Mouse (Mus musculus): ENCODE measurements at regions not wholly inside any gene's neighbourhood (a gene's known extent, or its start where the extent isn't known, plus 50 kb on each side); places are given as distances from the start of the nearest gene placed in this dataset.

GRCm38 (mm10) chr2:84217116-84217515 lies 208.1 kb downstream of the Calcrl start:
- TF ChIP-seq POLR2A (IDR thresholded peaks at IDR 0.05; ENCODE audit: control insufficient read depth, low read depth, low read length) (no peak), CTCF (IDR thresholded peaks at IDR 0.05; ENCODE audit: control insufficient read depth, insufficient read depth, insufficient replicate concordance, low read depth, low read length) (no peak)
- no peaks in the 10 kb centered on the region for H3K4me1 ChIP-seq (ENCODE audit: control insufficient read depth, insufficient read depth, low read length)
- no peaks in the 10 kb centered on the region for H3K36me3 ChIP-seq (ENCODE audit: control insufficient read depth, insufficient read depth, low read length)
- H3K4me3 ChIP-seq (ENCODE audit: control insufficient read depth, low read depth, low read length), result no peak overlapping the region
- H3K27me3 ChIP-seq (ENCODE audit: control insufficient read depth, insufficient read depth, low read length), result no peaks in the 10 kb centered on the region
- no peak overlapping the region for H3K27ac ChIP-seq (ENCODE audit: control insufficient read depth, insufficient read depth, low read depth, low read length)

GRCm38 (mm10) chr2:84222049-84222448 lies 203.2 kb downstream of the Calcrl start:
- Histone ChIP-seq H3K27me3 (ENCODE audit: control insufficient read depth, insufficient read depth, low read length) (no peaks in the 10 kb centered on the region), H3K27ac (ENCODE audit: control insufficient read depth, insufficient read depth, low read depth, low read length) (no peak overlapping the region), H3K36me3 (ENCODE audit: control insufficient read depth, insufficient read depth, low read length) (no peaks in the 10 kb centered on the region), H3K4me3 (ENCODE audit: control insufficient read depth, low read depth, low read length) (no peak overlapping the region), H3K4me1 (ENCODE audit: control insufficient read depth, insufficient read depth, low read length) (no peaks in the 10 kb centered on the region)
- TF ChIP-seq CTCF (IDR thresholded peaks at IDR 0.05; ENCODE audit: control insufficient read depth, insufficient read depth, insufficient replicate concordance, low read depth, low read length) (no peak), POLR2A (IDR thresholded peaks at IDR 0.05; ENCODE audit: control insufficient read depth, low read depth, low read length) (no peak)

- Histone ChIP-seq H3K27me3 (ENCODE audit: control insufficient read depth, insufficient read depth, low read length) (no peaks in the 10 kb centered on the region), H3K4me3 (ENCODE audit: control insufficient read depth, low read depth, low read length) (no peak overlapping the region), H3K27ac (ENCODE audit: control insufficient read depth, insufficient read depth, low read depth, low read length) (no peak overlapping the region), H3K36me3 (ENCODE audit: control insufficient read depth, insufficient read depth, low read length) (no peaks in the 10 kb centered on the region), H3K4me1 (ENCODE audit: control insufficient read depth, insufficient read depth, low read length) (no peaks in the 10 kb centered on the region)
- TF ChIP-seq CTCF (IDR thresholded peaks at IDR 0.05; ENCODE audit: control insufficient read depth, insufficient read depth, insufficient replicate concordance, low read depth, low read length) (no peak), POLR2A (IDR thresholded peaks at IDR 0.05; ENCODE audit: control insufficient read depth, low read depth, low read length) (no peak)
These were observed 195.4 kb downstream of the Calcrl start for GRCm38 (mm10) chr2:84229777-84230176.

GRCm38 (mm10) chr2:84235641-84236040 lies 189.6 kb downstream of the Calcrl start:
- Histone ChIP-seq H3K4me1 (ENCODE audit: control insufficient read depth, insufficient read depth, low read length) (no peaks in the 10 kb centered on the region), H3K36me3 (ENCODE audit: control insufficient read depth, insufficient read depth, low read length) (no peaks in the 10 kb centered on the region), H3K27me3 (ENCODE audit: control insufficient read depth, insufficient read depth, low read length) (no peaks in the 10 kb centered on the region), H3K4me3 (ENCODE audit: control insufficient read depth, low read depth, low read length) (no peak overlapping the region), H3K27ac (ENCODE audit: control insufficient read depth, insufficient read depth, low read depth, low read length) (no peak overlapping the region)
- TF ChIP-seq POLR2A (IDR thresholded peaks at IDR 0.05; ENCODE audit: control insufficient read depth, low read depth, low read length), result no peak
- no peak for TF ChIP-seq CTCF (IDR thresholded peaks at IDR 0.05; ENCODE audit: control insufficient read depth, insufficient read depth, insufficient replicate concordance, low read depth, low read length)

GRCm38 (mm10) chr2:84241244-84241643 lies 184.0 kb downstream of the Calcrl start:
- Histone ChIP-seq H3K4me1 (ENCODE audit: control insufficient read depth, insufficient read depth, low read length) (no peaks in the 10 kb centered on the region), H3K36me3 (ENCODE audit: control insufficient read depth, insufficient read depth, low read length) (no peaks in the 10 kb centered on the region), H3K27ac (ENCODE audit: control insufficient read depth, insufficient read depth, low read depth, low read length) (no peak overlapping the region), H3K27me3 (ENCODE audit: control insufficient read depth, insufficient read depth, low read length) (no peaks in the 10 kb centered on the region), H3K4me3 (ENCODE audit: control insufficient read depth, low read depth, low read length) (no peak overlapping the region)
- TF ChIP-seq POLR2A (IDR thresholded peaks at IDR 0.05; ENCODE audit: control insufficient read depth, low read depth, low read length) (no peak), CTCF (IDR thresholded peaks at IDR 0.05; ENCODE audit: control insufficient read depth, insufficient read depth, insufficient replicate concordance, low read depth, low read length) (no peak)

GRCm38 (mm10) chr2:84241986-84242385 lies 183.2 kb downstream of the Calcrl start:
- H3K4me3 ChIP-seq (ENCODE audit: control insufficient read depth, low read depth, low read length), result no peak overlapping the region
- no peaks in the 10 kb centered on the region for H3K36me3 ChIP-seq (ENCODE audit: control insufficient read depth, insufficient read depth, low read length)
- TF ChIP-seq POLR2A (IDR thresholded peaks at IDR 0.05; ENCODE audit: control insufficient read depth, low read depth, low read length) (no peak), CTCF (IDR thresholded peaks at IDR 0.05; ENCODE audit: control insufficient read depth, insufficient read depth, insufficient replicate concordance, low read depth, low read length) (no peak)
- H3K27me3 ChIP-seq (ENCODE audit: control insufficient read depth, insufficient read depth, low read length), result no peaks in the 10 kb centered on the region
- H3K27ac ChIP-seq (ENCODE audit: control insufficient read depth, insufficient read depth, low read depth, low read length), result no peak overlapping the region
- no peaks in the 10 kb centered on the region for H3K4me1 ChIP-seq (ENCODE audit: control insufficient read depth, insufficient read depth, low read length)

GRCm38 (mm10) chr2:84245900-84246299 lies 179.3 kb downstream of the Calcrl start:
- H3K27ac ChIP-seq (ENCODE audit: control insufficient read depth, insufficient read depth, low read depth, low read length), result no peak overlapping the region
- TF ChIP-seq CTCF (IDR thresholded peaks at IDR 0.05; ENCODE audit: control insufficient read depth, insufficient read depth, insufficient replicate concordance, low read depth, low read length) (no peak), POLR2A (IDR thresholded peaks at IDR 0.05; ENCODE audit: control insufficient read depth, low read depth, low read length) (no peak)
- H3K27me3 ChIP-seq (ENCODE audit: control insufficient read depth, insufficient read depth, low read length), result no peaks in the 10 kb centered on the region
- no peak overlapping the region for H3K4me3 ChIP-seq (ENCODE audit: control insufficient read depth, low read depth, low read length)
- H3K4me1 ChIP-seq (ENCODE audit: control insufficient read depth, insufficient read depth, low read length), result peaks cover 3% of the 10 kb centered on the region; the same call in 1 of the 2 replicates
- no peaks in the 10 kb centered on the region for H3K36me3 ChIP-seq (ENCODE audit: control insufficient read depth, insufficient read depth, low read length)

- H3K36me3 ChIP-seq (ENCODE audit: control insufficient read depth, insufficient read depth, low read length), result no peaks in the 10 kb centered on the region
- H3K27me3 ChIP-seq (ENCODE audit: control insufficient read depth, insufficient read depth, low read length), result no peaks in the 10 kb centered on the region
- no peak overlapping the region for H3K4me3 ChIP-seq (ENCODE audit: control insufficient read depth, low read depth, low read length)
- H3K27ac ChIP-seq (ENCODE audit: control insufficient read depth, insufficient read depth, low read depth, low read length), result no peak overlapping the region
- H3K4me1 ChIP-seq (ENCODE audit: control insufficient read depth, insufficient read depth, low read length), result peaks cover 3% of the 10 kb centered on the region; the same call in 1 of the 2 replicates
- TF ChIP-seq CTCF (IDR thresholded peaks at IDR 0.05; ENCODE audit: control insufficient read depth, insufficient read depth, insufficient replicate concordance, low read depth, low read length) (no peak), POLR2A (IDR thresholded peaks at IDR 0.05; ENCODE audit: control insufficient read depth, low read depth, low read length) (no peak)
These were observed 178.6 kb downstream of the Calcrl start for GRCm38 (mm10) chr2:84246562-84246961.
